Mouse (Mus musculus): ENCODE data around the gene Krt17.

Gene Krt17

GRCm38 (mm10) chr11:100260514-100261234, at the start of gene Krt17:
Gene Krt17, minus strand, starts transcription at chr11:100261029.
- in situ Hi-C loops (cut with MboI; ENCODE audit: unreplicated experiment in 2 of 2), result no loop called here

GRCm38 (mm10) chr11:100308672-100309071, 47.8 kb upstream of the Krt17 start:
- in situ Hi-C loops (cut with MboI; ENCODE audit: unreplicated experiment in 2 of 2), result loop anchor here in 1 of 2 experiments (25.0 kb wide), 1 partner anchor 1596 kb away; the partner anchor contains the start of gene Csf3

GRCm38 (mm10) chr11:100307900-100308299, 47.1 kb upstream of the Krt17 start:
- in situ Hi-C loops (cut with MboI; ENCODE audit: unreplicated experiment in 2 of 2), result loop anchor here in 1 of 2 experiments (25.0 kb wide), 1 partner anchor 1596 kb away; the partner anchor contains the start of gene Csf3

- in situ Hi-C loops (cut with MboI; ENCODE audit: unreplicated experiment in 2 of 2), result loop anchor here in 1 of 2 experiments (25.0 kb wide), 1 partner anchor 1589 kb away; the partner anchor contains the start of gene Csf3
These were observed 40.5 kb upstream of the Krt17 start for GRCm38 (mm10) chr11:100301292-100301691.

GRCm38 (mm10) chr11:100300293-100300692, 39.5 kb upstream of the Krt17 start:
- in situ Hi-C loops (cut with MboI; ENCODE audit: unreplicated experiment in 2 of 2), result loop anchor here in 1 of 2 experiments (25.0 kb wide), 1 partner anchor 1588 kb away; the partner anchor contains the start of gene Csf3

GRCm38 (mm10) chr11:100298274-100299036, 37.6 kb upstream of the Krt17 start:
- in situ Hi-C loops (cut with MboI; ENCODE audit: unreplicated experiment in 2 of 2), result loop anchor here (5.0 to 25.0 kb wide), 4 partner anchors 836 to 1311 kb away; partner anchors contain the start of gene Gjd3 (in 2 of the 2)

- in situ Hi-C loops (cut with MboI; ENCODE audit: unreplicated experiment in 2 of 2), result loop anchor here (5.0 to 25.0 kb wide), 4 partner anchors 836 to 1310 kb away; partner anchors contain the start of gene Gjd3 (in 2 of the 2)
These were observed 37.0 kb upstream of the Krt17 start for GRCm38 (mm10) chr11:100297801-100298200.

- in situ Hi-C loops (cut with MboI; ENCODE audit: unreplicated experiment in 2 of 2), result loop anchor here (5.0 to 25.0 kb wide), 4 partner anchors 833 to 1308 kb away; partner anchors contain the start of gene Gjd3 (in 2 of the 2)
These were observed 34.5 kb upstream of the Krt17 start for GRCm38 (mm10) chr11:100295308-100295707.

- in situ Hi-C loops (cut with MboI; ENCODE audit: unreplicated experiment in 2 of 2), result loop anchor here (10.0 to 25.0 kb wide), 2 partner anchors 978 to 1306 kb away; partner anchors contain the start of gene Gjd3 (in 2 of the 2)
These were observed 32.1 kb upstream of the Krt17 start for GRCm38 (mm10) chr11:100292884-100293283.

GRCm38 (mm10) chr11:100290235-100290634, 29.4 kb upstream of the Krt17 start:
- in situ Hi-C loops (cut with MboI; ENCODE audit: unreplicated experiment in 2 of 2), result loop anchor here (10.0 to 25.0 kb wide), 2 partner anchors 975 to 1303 kb away; partner anchors contain the start of gene Gjd3 (in 2 of the 2)

GRCm38 (mm10) chr11:100288942-100289341, 28.1 kb upstream of the Krt17 start:
- in situ Hi-C loops (cut with MboI; ENCODE audit: unreplicated experiment in 2 of 2), result loop anchor here (5.0 to 25.0 kb wide), 3 partner anchors 822 to 1302 kb away; partner anchors contain the start of genes Gjd3 (in 2 of the 2) and Krt25 (in 1 of the 2)

GRCm38 (mm10) chr11:100287024-100287423, 26.2 kb upstream of the Krt17 start:
- in situ Hi-C loops (cut with MboI; ENCODE audit: unreplicated experiment in 2 of 2), result loop anchor here (5.0 to 25.0 kb wide), 3 partner anchors 820 to 1300 kb away; partner anchors contain the start of genes Gjd3 (in 2 of the 2) and Krt25 (in 1 of the 2)

GRCm38 (mm10) chr11:100284988-100285387, 24.2 kb upstream of the Krt17 start:
- in situ Hi-C loops (cut with MboI; ENCODE audit: unreplicated experiment in 2 of 2), result loop anchor here (5.0 to 25.0 kb wide), 4 partner anchors 818 to 1298 kb away; partner anchors contain the start of genes Gjd3 (in 2 of the 2) and Krt25 (in 1 of the 2)

- in situ Hi-C loops (cut with MboI; ENCODE audit: unreplicated experiment in 2 of 2), result loop anchor here (5.0 to 25.0 kb wide), 2 partner anchors 900 to 1295 kb away; partner anchors contain the start of gene Gjd3 (in 2 of the 2)
These were observed 21.7 kb upstream of the Krt17 start for GRCm38 (mm10) chr11:100282549-100282948.

GRCm38 (mm10) chr11:100281596-100282544, 21.0 kb upstream of the Krt17 start:
- in situ Hi-C loops (cut with MboI; ENCODE audit: unreplicated experiment in 2 of 2), result loop anchor here (5.0 to 25.0 kb wide), 2 partner anchors 900 to 1295 kb away; partner anchors contain the start of gene Gjd3 (in 2 of the 2)

- in situ Hi-C loops (cut with MboI; ENCODE audit: unreplicated experiment in 2 of 2), result loop anchor here (25.0 kb wide), 1 partner anchor 1291 kb away; the partner anchor contains the start of gene Gjd3 (in 2 of the 2)
These were observed 17.9 kb upstream of the Krt17 start for GRCm38 (mm10) chr11:100278759-100279158.

GRCm38 (mm10) chr11:100277726-100278480, 17.1 kb upstream of the Krt17 start:
- in situ Hi-C loops (cut with MboI; ENCODE audit: unreplicated experiment in 2 of 2), result loop anchor here (25.0 kb wide), 1 partner anchor 1291 kb away; the partner anchor contains the start of gene Gjd3 (in 2 of the 2)

GRCm38 (mm10) chr11:100275466-100275865, 14.6 kb upstream of the Krt17 start:
- in situ Hi-C loops (cut with MboI; ENCODE audit: unreplicated experiment in 2 of 2), result loop anchor here (25.0 kb wide), 1 partner anchor 1288 kb away; the partner anchor contains the start of gene Gjd3 (in 2 of the 2)

All from v-Abl transformed pro-B cells (cell line).